Mouse (Mus musculus) lung, embryonic 15.5 days (tissue): ENCODE results near the gene Cenpn. TPM values are rescaled to one million over a fixed set of nuclear protein-coding genes. Genes with fewer than 3 reads are reported as not detected.

Experiments
- ATAC-seq: fragments of 200-750 bp; cut with Nextera tagmentation; 2 replicates; pipeline ENCODE4 v1.8.0; 2017; ENCODE audit warnings: moderate number of reproducible peaks, borderline replicate concordance; ENCODE audit not compliant: low FRiP score, low TSS enrichment; ENCODE audit errors: extremely low read depth
- H3K27ac ChIP-seq: fragments of 300-500 bp; sonication (generic); 2 replicates; pipeline ENCODE4 v1.5.1; 2015; ENCODE audit warnings: moderate library complexity, mild to moderate bottlenecking, inconsistent platforms
- H3K27me3 ChIP-seq: fragments of 300-500 bp; sonication (generic); 2 replicates; pipeline ENCODE4 v1.6.1; 2015; ENCODE audit warnings: inconsistent platforms
- H3K36me3 ChIP-seq: fragments of 300-500 bp; sonication (generic); 2 replicates; pipeline ENCODE4 v1.6.1; 2015; ENCODE audit warnings: inconsistent platforms
- H3K4me1 ChIP-seq: fragments of 300-500 bp; sonication (generic); 2 replicates; pipeline ENCODE4 v1.6.1; 2015; ENCODE audit warnings: inconsistent platforms
- H3K4me2 ChIP-seq: fragments of 300-500 bp; sonication (generic); 2 replicates; pipeline ENCODE4 v1.6.1; 2015; ENCODE audit warnings: inconsistent platforms, mild to moderate bottlenecking, moderate library complexity
- H3K4me3 ChIP-seq: fragments of 300-500 bp; sonication (generic); 2 replicates; pipeline ENCODE4 v1.5.1; 2015; ENCODE audit warnings: mild to moderate bottlenecking, inconsistent platforms
- H3K9ac ChIP-seq: fragments of 300-500 bp; sonication (generic); 2 replicates; pipeline ENCODE4 v1.6.1; 2015; ENCODE audit warnings: inconsistent platforms
- H3K9me3 ChIP-seq: fragments of 300-500 bp; sonication (generic); 2 replicates; pipeline ENCODE4 v1.6.1; 2016; ENCODE audit warnings: inconsistent platforms
- WGBS: fragments of 180-500 bp; shearing (Covaris S2); methylation state at CpG from one replicate; pipeline ENCODE4 v1.1.7; 2015; 5-methylcytosine and 5-hydroxymethylcytosine counted together
- polyA plus RNA-seq: library from polyadenylated mRNA; unstranded; fragments of >200 nt; fragmentation: Nextera tagmentation; extraction: Ambion mirVana; gene quantifications from 2 replicates; pipeline ENCODE4 v1.2.1, GENCODE M21; 2015

The Cenpn gene
- polyA plus RNA-seq, 1 experiment from 2014 or later: 46.5 TPM

DNA sequence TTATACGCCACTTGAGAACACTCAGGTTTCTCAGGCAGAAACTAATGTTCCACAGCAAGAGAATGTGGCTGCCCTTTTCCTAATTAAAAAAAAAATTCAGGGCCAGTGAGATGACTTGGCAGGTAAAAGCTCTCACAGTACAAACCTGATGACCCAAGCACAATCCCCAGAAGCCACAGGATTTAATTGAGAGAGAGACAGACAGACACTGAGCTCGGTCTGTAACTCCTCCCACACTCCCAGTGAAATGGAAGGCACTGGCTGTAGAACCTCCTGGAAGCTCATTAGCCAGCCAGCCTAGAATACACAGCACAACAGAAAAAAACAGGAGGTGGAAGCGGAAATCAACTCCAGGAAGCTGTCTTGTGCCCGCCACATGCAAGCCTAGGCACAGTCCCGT, 54.1 kb downstream of the Cenpn start:
- WGBS: 49% methylated on average over 5 of the region's 5 CpGs
- H3K4me2 ChIP-seq: no peak overlapping the region
- H3K4me3 ChIP-seq: no peak overlapping the region
- H3K27me3 ChIP-seq: no peaks in the 10 kb centered on the region
- no peaks in the 10 kb centered on the region for H3K9me3 ChIP-seq
- H3K36me3 ChIP-seq: no peaks in the 10 kb centered on the region
- ATAC-seq: no peak
- no peak overlapping the region for H3K27ac ChIP-seq
- peaks cover 14% of the 10 kb centered on the region for H3K4me1 ChIP-seq
- H3K9ac ChIP-seq: no peak overlapping the region

DNA sequence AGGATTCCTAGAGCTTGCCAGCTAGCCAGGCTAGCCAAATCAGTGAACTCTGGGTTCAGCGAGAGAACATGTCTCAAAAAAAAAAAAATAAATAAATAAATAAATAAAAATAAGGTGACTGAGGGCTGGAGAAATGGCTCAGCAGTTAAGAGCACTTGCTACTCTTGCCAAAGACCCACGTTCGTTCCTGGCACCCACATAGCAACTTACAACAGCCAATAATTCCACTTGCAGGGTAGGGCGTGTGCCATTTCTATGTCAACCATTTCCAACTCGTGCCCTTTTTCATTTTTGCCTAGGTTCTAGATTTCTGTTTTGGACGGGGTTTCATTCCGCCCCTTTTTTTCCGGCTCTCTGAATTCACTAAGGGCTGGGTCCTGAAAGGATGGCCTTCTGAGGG, 56.5 kb downstream of the Cenpn start:
- 0 out of 2 replicates have a peak, but pooled peaks cover 11% of the 10 kb centered on the region for H3K36me3 ChIP-seq
- ATAC-seq: no peak
- peaks cover 14% of the 10 kb centered on the region for H3K4me1 ChIP-seq
- H3K27me3 ChIP-seq: no peaks in the 10 kb centered on the region
- peak overlapping the region; percentile 51 for H3K9ac ChIP-seq
- H3K4me3 ChIP-seq: peak overlapping the region; percentile 96
- no peaks in the 10 kb centered on the region for H3K9me3 ChIP-seq
- peak overlapping the region; percentile 69; the same call in 1 of the 2 replicates for H3K27ac ChIP-seq
- peak overlapping the region; percentile 86 for H3K4me2 ChIP-seq
- WGBS: 21% methylated on average over 8 of the region's 8 CpGs

DNA sequence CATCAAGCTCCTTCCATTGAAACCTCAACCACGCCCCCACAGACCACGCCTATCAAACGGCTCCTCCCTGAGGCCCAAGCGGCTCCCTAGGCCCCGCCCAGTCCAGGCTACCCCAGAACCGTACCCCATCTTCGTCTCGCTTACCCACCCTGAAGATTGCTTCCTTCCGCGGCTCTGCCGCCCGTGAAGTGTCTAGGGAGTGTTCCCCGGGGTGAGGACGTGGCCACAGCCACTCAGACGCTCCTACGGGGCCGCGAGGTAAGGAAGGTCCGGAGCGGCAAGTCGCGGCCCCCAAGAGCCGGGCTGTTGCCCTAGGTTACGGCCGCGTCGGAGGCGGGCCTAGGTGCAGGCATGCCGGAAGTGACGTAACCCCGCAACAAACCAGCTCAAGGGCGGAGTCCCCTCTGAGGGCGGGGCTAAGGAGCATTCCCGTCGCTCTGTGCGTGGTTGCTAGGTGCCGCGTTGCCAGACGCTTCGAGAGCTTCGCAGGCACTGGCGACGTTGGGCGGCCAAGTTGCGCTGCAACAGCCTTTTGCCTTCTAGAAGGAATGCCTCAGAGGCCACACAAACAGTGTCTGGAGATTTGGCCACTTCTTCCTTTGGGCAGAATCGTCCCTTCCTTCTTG, 57.2 kb downstream of the Cenpn start, which contains the start of gene 1700030J22Rik:
Gene 1700030J22Rik, minus strand, starts transcription at position 329 of the 626 bp plus-strand sequence.
- no peaks in the 10 kb centered on the region for H3K27me3 ChIP-seq
- peaks cover 17% of the 10 kb centered on the region; the same call in 1 of the 2 replicates for H3K36me3 ChIP-seq
- H3K4me2 ChIP-seq: peak within 1 kb of the TSS; percentile 86
- peak within 1 kb of the TSS; percentile 51 for H3K9ac ChIP-seq
- H3K27ac ChIP-seq: peak within 1 kb of the TSS; percentile 69
- peaks cover 14% of the 10 kb centered on the region for H3K4me1 ChIP-seq
- ATAC-seq: peak; percentile 99
- H3K9me3 ChIP-seq: no peaks in the 10 kb centered on the region
- peak within 1 kb of the TSS; percentile 96 for H3K4me3 ChIP-seq
- under 1% methylated on average over 46 of the region's 46 CpGs for whole genome bisulfite sequencing

DNA sequence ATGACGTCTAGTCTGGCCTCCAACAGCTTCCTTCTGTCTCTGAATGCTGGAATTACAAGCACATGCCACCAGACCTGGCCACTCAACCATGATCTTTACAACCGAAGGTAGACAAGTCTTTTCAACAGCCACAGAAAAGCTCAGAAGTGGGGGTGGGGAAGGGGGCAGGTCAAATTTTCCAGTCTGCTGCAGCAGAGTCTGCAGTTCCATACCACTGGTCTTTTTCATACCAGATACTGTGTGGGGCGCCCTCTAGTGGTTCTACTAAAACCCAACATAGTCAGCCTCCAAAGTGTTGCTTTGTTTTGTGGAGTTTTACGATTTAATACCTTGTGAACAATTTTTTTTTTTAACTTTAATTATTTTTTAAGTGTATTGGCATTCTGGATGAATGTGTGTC, 58.6 kb downstream of the Cenpn start:
- H3K9me3 ChIP-seq: no peaks in the 10 kb centered on the region
- H3K4me3 ChIP-seq: no peak overlapping the region
- no peak overlapping the region for H3K9ac ChIP-seq
- H3K27me3 ChIP-seq: no peaks in the 10 kb centered on the region
- no peak for ATAC-seq
- no peak overlapping the region for H3K27ac ChIP-seq
- H3K36me3 ChIP-seq: peaks cover 26% of the 10 kb centered on the region
- H3K4me1 ChIP-seq: peaks cover 14% of the 10 kb centered on the region
- no peak overlapping the region for H3K4me2 ChIP-seq
- 17% methylated on average over 4 of the region's 4 CpGs for WGBS

DNA sequence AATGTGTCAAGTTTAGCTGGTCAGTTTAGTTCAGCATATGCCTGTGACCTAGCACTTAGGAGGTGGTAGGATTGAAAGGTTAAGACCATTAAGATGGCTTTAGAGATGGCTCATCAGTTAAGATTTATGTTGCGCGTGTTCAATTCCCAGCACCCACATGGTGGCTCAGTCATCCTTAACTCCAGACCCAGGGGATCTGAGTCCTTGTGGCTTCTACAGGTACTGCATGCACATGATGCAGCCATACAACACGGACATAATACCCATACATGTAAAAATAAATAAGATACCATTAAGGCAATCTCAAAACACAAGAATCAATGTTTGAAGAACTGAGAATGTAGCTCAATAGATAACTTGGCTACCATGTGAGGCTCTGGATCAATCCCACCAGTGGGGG, 68.3 kb downstream of the Cenpn start:
- Histone ChIP-seq H3K27me3 (no peaks in the 10 kb centered on the region), H3K27ac (no peak overlapping the region), H3K4me3 (no peak overlapping the region), H3K36me3 (peaks cover 12% of the 10 kb centered on the region), H3K4me1 (peaks cover 13% of the 10 kb centered on the region), H3K9ac (no peak overlapping the region), H3K4me2 (no peak overlapping the region), H3K9me3 (no peaks in the 10 kb centered on the region)
- ATAC-seq: no peak
- 94% methylated on average over 3 of the region's 3 CpGs for WGBS

Other genes starting within 250 kb of the Cenpn start
- 6.9 and 7.2 TPM in 2 replicates for gene Cdyl2, start 188.7 kb upstream of the Cenpn start, polyA plus RNA-seq
- gene Cmc2, start 275 bp upstream of the Cenpn start, polyA plus RNA-seq: 85.7 and 86.6 TPM in 2 replicates
- gene Atmin, start 21.7 kb downstream of the Cenpn start, polyA plus RNA-seq: 12.1 and 13.0 TPM in 2 replicates
- gene 1700030J22Rik, start 57.2 kb downstream of the Cenpn start, polyA plus RNA-seq: 2.4 and 2.8 TPM in 2 replicates
- 113 TPM in 2 replicates for gene Gcsh, start 71.8 kb downstream of the Cenpn start, polyA plus RNA-seq
- gene Pkd1l2, start 160.7 kb downstream of the Cenpn start, polyA plus RNA-seq: not detected in 2 replicates
- gene Bco1, start 174.1 kb downstream of the Cenpn start, polyA plus RNA-seq: 0.52 and 0.72 TPM in 2 replicates
- 2.1 and 2.3 TPM in 2 replicates for gene Gan, start 236.4 kb downstream of the Cenpn start, polyA plus RNA-seq